Mouse (Mus musculus) E14TG2a.4 (cell line): Measurements from ENCODE around the gene Dcps.

Experiments
- CTCF ChIP-seq: conservative IDR thresholded peaks from 2 replicates; pipeline ENCODE4 v1.5.1; 2014; ENCODE audit warnings: low read length
- NANOG ChIP-seq: IDR thresholded peaks from 2 replicates; pipeline ENCODE4 v1.6.1; 2014; ENCODE audit warnings: borderline replicate concordance, low read length, mixed read lengths
- POU5F1 ChIP-seq: IDR thresholded peaks from 2 replicates; pipeline ENCODE4 v1.6.1; 2014; ENCODE audit warnings: low read length, borderline replicate concordance

- no peak for TF ChIP-seq CTCF
- TF ChIP-seq POU5F1, result no peak
- no peak for TF ChIP-seq NANOG
Measured at GRCm38 (mm10) chr9:35166798-35167635, 8.8 kb downstream of the Dcps start.
